Comparison of ENCODE assay signal across 10 mouse cellular contexts in genomic region chr9:120893435-120893834, GRCm38 (mm10). TPM values are rescaled to one million over a fixed set of nuclear protein-coding genes. Genes with fewer than 3 reads are reported as not detected.
A peak's percentile ranks its signal among the peaks of the same experiment; 100 is the strongest.
DNase-seq lines count a peak whose midpoint lies in the region; ATAC-seq and TF ChIP-seq lines count a peak whose summit lies in the region.
"Had no signal": no experiment of that assay in that cellular context is flagged by ENCODE, and none has a peak within 500 bp of the region (broad histone marks: within the 10 kb centered on the region; RNA-seq: fewer than 3 reads in every experiment).

No protein-coding gene starts in this region.

- H3K27me3 ChIP-seq in kidney, adult 2 months (replicated peaks; ENCODE audit: control insufficient read depth, insufficient read depth, low read length), result no peaks in the 10 kb centered on the region
- H3K27me3 ChIP-seq in liver, embryonic 16.5 days (ENCODE audit: control insufficient read depth, insufficient read depth, low read depth, low read length), result no peaks in the 10 kb centered on the region
- H3K27me3 ChIP-seq in hindbrain, embryonic 14.5 days (ENCODE audit: control insufficient read depth, insufficient read depth, low read length), result no peaks in the 10 kb centered on the region

- H3K9me3 ChIP-seq in liver, embryonic 16.5 days (replicated peaks; ENCODE audit: control insufficient read depth, low read length), result no peaks in the 10 kb centered on the region
- no peaks in the 10 kb centered on the region for H3K9me3 ChIP-seq in hindbrain, embryonic 14.5 days (ENCODE audit: control insufficient read depth, low read length)

- peaks cover 21% of the 10 kb centered on the region for H3K4me1 ChIP-seq in kidney, adult 2 months (ENCODE audit: control insufficient read depth, insufficient read depth, low read length)
- no peaks in the 10 kb centered on the region; the same call in none of the 2 replicates for H3K4me1 ChIP-seq in liver, embryonic 16.5 days (ENCODE audit: control insufficient read depth, low read depth, low read length)
- H3K4me1 ChIP-seq in hindbrain, embryonic 14.5 days (replicated peaks; ENCODE audit: control insufficient read depth, insufficient read depth, low read length), result no peaks in the 10 kb centered on the region

- no peak for TF ChIP-seq POLR2A in kidney, adult 2 months (IDR thresholded peaks at IDR 0.05; ENCODE audit: low read depth, low read length)

- no peak overlapping the region for H3K9ac ChIP-seq in liver, embryonic 16.5 days (ENCODE audit: low read depth, low read length)
- H3K9ac ChIP-seq in hindbrain, embryonic 14.5 days, result no peak overlapping the region

- peak; percentile 75 for ATAC-seq in liver, embryonic 16.5 days (ENCODE audit: low read depth)
- no peak for ATAC-seq in hindbrain, embryonic 14.5 days (ENCODE audit: low FRiP score)

- WGBS in kidney, adult 2 months, result 80% methylated on average over 11 of the region's 11 CpGs
- 73% methylated on average over 11 of the region's 11 CpGs for WGBS in liver, embryonic 16.5 days (ENCODE audit: insufficient replicate concordance)
- WGBS in hindbrain, embryonic 14.5 days, result 96% methylated on average over 11 of the region's 11 CpGs

- H3K4me3 ChIP-seq in kidney, adult 2 months (ENCODE audit: insufficient read depth, low read depth, low read length), result no peak overlapping the region
- H3K4me3 ChIP-seq in liver, embryonic 16.5 days (ENCODE audit: low read depth, low read length), result peak overlapping the region; percentile 23; the same call in 1 of the 2 replicates
- no peak overlapping the region for H3K4me3 ChIP-seq in hindbrain, embryonic 14.5 days (replicated peaks; ENCODE audit: low read length)
- H3K4me3 ChIP-seq: erythroblast, embryonic 14.5 days; layer of hippocampus, adult 2 months had no signal

- H3K4me2 ChIP-seq in liver, embryonic 16.5 days (ENCODE audit: low read depth, low read length), result peak overlapping the region; percentile 25
- no peak overlapping the region for H3K4me2 ChIP-seq in hindbrain, embryonic 14.5 days (replicated peaks)

- peak; percentile 51 for DNase-seq in urinary bladder, postnatal 14 days (ENCODE audit: low spot score)
- DNase-seq in urinary bladder, postnatal 10 days (ENCODE audit: low spot score), result no peak
- peak; percentile 39 for DNase-seq in kidney, adult 2 months
- peak; percentile 25 to 30 for DNase-seq in urinary bladder, postnatal 36 days (ENCODE audit: low spot score in 2 of 2)
- DNase-seq in hindbrain, embryonic 14.5 days (ENCODE audit: low spot score), result no peak
- no peak for DNase-seq in frontal cortex, postnatal 25 days (ENCODE audit: low spot score in 2 of 2)
- no peak for DNase-seq in embryo, embryonic 11 days

- no peak overlapping the region for H3K27ac ChIP-seq in kidney, adult 2 months (ENCODE audit: insufficient read depth, low read depth, low read length)
- H3K27ac ChIP-seq in liver, embryonic 16.5 days (ENCODE audit: low read length), result peak overlapping the region; percentile 36
- H3K27ac ChIP-seq in hindbrain, embryonic 14.5 days, result no peak overlapping the region
- H3K27ac ChIP-seq: layer of hippocampus, adult 2 months had no signal

- TF ChIP-seq CTCF in kidney, adult 2 months (conservative IDR thresholded peaks at IDR 0.05; ENCODE audit: insufficient read depth, insufficient read length, low read depth, low read length), result no peak

- no peaks in the 10 kb centered on the region for H3K36me3 ChIP-seq in kidney, adult 2 months (ENCODE audit: control insufficient read depth, insufficient read depth, low read length)
- no peaks in the 10 kb centered on the region for H3K36me3 ChIP-seq in liver, embryonic 16.5 days (ENCODE audit: control insufficient read depth, insufficient read depth)
- H3K36me3 ChIP-seq in hindbrain, embryonic 14.5 days (replicated peaks; ENCODE audit: control insufficient read depth, insufficient read depth), result no peaks in the 10 kb centered on the region

RNA-seq across cellular contexts. Expression of gene Ctnnb1, which starts 35.6 kb away (rescaled TPM):
- polyA plus RNA-seq in kidney, adult 2 months (2012; rRNA removed), result 102 and 156 TPM in 2 replicates
- polyA plus RNA-seq in liver, embryonic 16.5 days (2015; fragmentation: Nextera tagmentation; extraction: Ambion mirVana), result 90.6 and 94.7 TPM in 2 replicates
- 404 and 463 TPM in 2 replicates for polyA plus RNA-seq in hindbrain, embryonic 14.5 days (2014; fragmentation: Nextera tagmentation; extraction: Ambion mirVana)

Comparison
In these comparisons a context has a peak if more than half of its experiments do, and no peak if none do; other contexts are left out.
1. DNase-seq: peak in urinary bladder, postnatal 14 days (single experiment), kidney, adult 2 months (single experiment) and urinary bladder, postnatal 36 days (2 of 2); none in urinary bladder, postnatal 10 days (single experiment), hindbrain, embryonic 14.5 days (single experiment), frontal cortex, postnatal 25 days (0 of 2) and embryo, embryonic 11 days (single experiment).